Comparison of ENCODE assay signal across 9 mouse cellular contexts in genomic region chr9:50745806-50746205, GRCm38 (mm10). TPM values are rescaled to one million over a fixed set of nuclear protein-coding genes. Genes with fewer than 3 reads are reported as not detected.
DNase-seq lines count a peak whose midpoint lies in the region; ATAC-seq and TF ChIP-seq lines count a peak whose summit lies in the region.
"Had no signal": no experiment of that assay in that cellular context is flagged by ENCODE, and none has a peak within 500 bp of the region (broad histone marks: within the 10 kb centered on the region; RNA-seq: fewer than 3 reads in every experiment).

No protein-coding gene starts in this region.

- no peaks in the 10 kb centered on the region for H3K27me3 ChIP-seq in liver, adult 2 months (ENCODE audit: control insufficient read depth, insufficient read depth, low read length)
- H3K27me3 ChIP-seq in forebrain, postnatal 0 days (ENCODE audit: insufficient read depth, low read length): no peaks in the 10 kb centered on the region
- H3K27me3 ChIP-seq in liver, embryonic 15.5 days: peaks cover 18% of the 10 kb centered on the region
- no peaks in the 10 kb centered on the region for H3K27me3 ChIP-seq in stomach, embryonic 14.5 days (ENCODE audit: control insufficient read depth, insufficient read depth, low read length)

- no peak for TF ChIP-seq CTCF in liver, adult 2 months (IDR thresholded peaks at IDR 0.05; ENCODE audit: low read depth, low read length)
- TF ChIP-seq CTCF in forebrain, postnatal 0 days (IDR thresholded peaks at IDR 0.05; ENCODE audit: low read depth): no peak

- no peaks in the 10 kb centered on the region for H3K36me3 ChIP-seq in liver, adult 2 months (ENCODE audit: control insufficient read depth, insufficient read depth, low read length)
- H3K36me3 ChIP-seq in forebrain, postnatal 0 days (ENCODE audit: insufficient read depth): no peaks in the 10 kb centered on the region
- no peaks in the 10 kb centered on the region for H3K36me3 ChIP-seq in liver, embryonic 15.5 days (replicated peaks)
- H3K36me3 ChIP-seq in stomach, embryonic 14.5 days (ENCODE audit: control insufficient read depth, insufficient read depth, low read length): no peaks in the 10 kb centered on the region

- H3K27ac ChIP-seq in liver, adult 2 months (replicated peaks; ENCODE audit: insufficient read depth, low read depth, low read length): peak overlapping the region; percentile 90
- no peak overlapping the region for H3K27ac ChIP-seq in forebrain, postnatal 0 days (ENCODE audit: low read depth, low read length)
- peak overlapping the region; percentile 76 for H3K27ac ChIP-seq in liver, embryonic 15.5 days (replicated peaks)
- peak overlapping the region; percentile 85 for H3K27ac ChIP-seq in stomach, embryonic 14.5 days (ENCODE audit: low read length)
- H3K27ac ChIP-seq: macrophage had no signal

- peak overlapping the region; percentile 85 for H3K9ac ChIP-seq in liver, adult 2 months (ENCODE audit: low read depth, low read length)
- H3K9ac ChIP-seq in forebrain, postnatal 0 days: peak overlapping the region; percentile 43; the same call in 1 of the 2 replicates
- H3K9ac ChIP-seq in liver, embryonic 15.5 days: no peak overlapping the region
- peak overlapping the region; percentile 50 for H3K9ac ChIP-seq in stomach, embryonic 14.5 days (replicated peaks; ENCODE audit: low read depth, low read length)

- peak overlapping the region; percentile 83 for H3K4me3 ChIP-seq in liver, adult 2 months (ENCODE audit: insufficient read depth, low read depth, low read length)
- H3K4me3 ChIP-seq in forebrain, postnatal 0 days (ENCODE audit: low read depth, low read length): peak overlapping the region; percentile 32
- H3K4me3 ChIP-seq in liver, embryonic 15.5 days (replicated peaks): peak overlapping the region; percentile 48
- H3K4me3 ChIP-seq in stomach, embryonic 14.5 days (ENCODE audit: low read depth, low read length): peak overlapping the region; percentile 49

- WGBS in liver, adult 2 months: 11% methylated on average over 7 of the region's 7 CpGs
- WGBS in forebrain, postnatal 0 days: 19% methylated on average over 7 of the region's 7 CpGs
- WGBS in liver, embryonic 15.5 days (ENCODE audit: insufficient replicate concordance): 32% methylated on average over 7 of the region's 7 CpGs
- 8% methylated on average over 7 of the region's 7 CpGs for WGBS in stomach, embryonic 14.5 days

- H3K79me2 ChIP-seq in liver, adult 2 months (ENCODE audit: control insufficient read depth, insufficient read depth, low read length): peaks cover 3% of the 10 kb centered on the region; the same call in 1 of the 2 replicates

- H3K9me3 ChIP-seq in forebrain, postnatal 0 days (ENCODE audit: low read length): no peaks in the 10 kb centered on the region
- H3K9me3 ChIP-seq in liver, embryonic 15.5 days (replicated peaks): no peaks in the 10 kb centered on the region
- no peaks in the 10 kb centered on the region for H3K9me3 ChIP-seq in stomach, embryonic 14.5 days (ENCODE audit: control insufficient read depth, low read depth, low read length)

- no peak for ATAC-seq in forebrain, postnatal 0 days
- no peak for ATAC-seq in liver, embryonic 15.5 days (ENCODE audit: insufficient read depth)
- peak; percentile 74 for ATAC-seq in stomach, embryonic 14.5 days (ENCODE audit: insufficient number of reproducible peaks, insufficient read depth, low FRiP score, low read depth)
- ATAC-seq in cerebellum, adult (ENCODE audit: insufficient number of reproducible peaks, low FRiP score, low TSS enrichment): no peak

- H3K4me2 ChIP-seq in forebrain, postnatal 0 days (ENCODE audit: low read depth): peak overlapping the region; percentile 53
- H3K4me2 ChIP-seq in liver, embryonic 15.5 days: peak overlapping the region; percentile 50
- H3K4me2 ChIP-seq in stomach, embryonic 14.5 days (replicated peaks; ENCODE audit: low read depth, low read length): peak overlapping the region; percentile 72

- H3K4me1 ChIP-seq in liver, adult 2 months (ENCODE audit: control insufficient read depth, insufficient read depth, low read length): peaks cover 3% of the 10 kb centered on the region; the same call in 1 of the 2 replicates
- H3K4me1 ChIP-seq in forebrain, postnatal 0 days (ENCODE audit: insufficient read depth): no peaks in the 10 kb centered on the region
- H3K4me1 ChIP-seq in liver, embryonic 15.5 days (replicated peaks): no peaks in the 10 kb centered on the region
- H3K4me1 ChIP-seq in stomach, embryonic 14.5 days (ENCODE audit: control insufficient read depth, insufficient read depth, low read length): peaks cover 2% of the 10 kb centered on the region; the same call in 1 of the 2 replicates

- DNase-seq in liver, adult 2 months (ENCODE audit: extremely low read depth, low read depth, low spot score): peak; percentile 87
- DNase-seq in liver: no peak
- DNase-seq in forebrain, postnatal 0 days: no peak
- DNase-seq in right cerebral cortex, adult 2 months (ENCODE audit: low spot score in 2 of 2): no peak
- DNase-seq in adrenal gland, postnatal 4 days (ENCODE audit: low spot score in 2 of 2): no peak

- TF ChIP-seq POLR2A in liver, adult 2 months (IDR thresholded peaks at IDR 0.05; ENCODE audit: extremely low read depth, insufficient read depth, low read length): no peak

RNA-seq across cellular contexts. Expression of gene 2310030G06Rik, which starts 0.5 kb away (rescaled TPM):
- 14.9 and 15.7 TPM in 2 replicates for total RNA-seq in liver, adult 2 months (2014; rRNA removed)
- polyA plus RNA-seq in liver, adult 2 months (2012; rRNA removed): 13.9 and 14.9 TPM in 2 replicates
- total RNA-seq in forebrain, postnatal 0 days (2014; rRNA removed): 1.7 and 2.0 TPM in 2 replicates
- 3.2 and 3.8 TPM in 2 replicates for polyA plus RNA-seq in forebrain, postnatal 0 days (2015; fragmentation: Nextera tagmentation; extraction: Ambion mirVana)
- polyA plus RNA-seq in liver, embryonic 15.5 days (2015; fragmentation: Nextera tagmentation; extraction: Ambion mirVana): 3.9 and 4.1 TPM in 2 replicates
- polyA plus RNA-seq in stomach, embryonic 14.5 days (2014; fragmentation: Nextera tagmentation; extraction: Ambion mirVana): 12.3 and 13.0 TPM in 2 replicates
- 10 to 100 TPM; 11.2 to 11.4 TPM for total RNA-seq in adrenal gland, postnatal 4 days (2021)
- polyA plus RNA-seq: macrophage had no signal

RNA-seq across cellular contexts. Expression of gene Cryab, which starts 5.3 kb away (rescaled TPM):
- 1.3 and 2.4 TPM in 2 replicates for total RNA-seq in liver, adult 2 months (2014; rRNA removed)
- polyA plus RNA-seq in liver, adult 2 months (2012; rRNA removed): 5.5 and 6.6 TPM in 2 replicates
- total RNA-seq in forebrain, postnatal 0 days (2014; rRNA removed): 8.8 and 11.5 TPM in 2 replicates
- 29.9 and 31.2 TPM in 2 replicates for polyA plus RNA-seq in forebrain, postnatal 0 days (2015; fragmentation: Nextera tagmentation; extraction: Ambion mirVana)
- polyA plus RNA-seq in liver, embryonic 15.5 days (2015; fragmentation: Nextera tagmentation; extraction: Ambion mirVana): 9.9 and 15.2 TPM in 2 replicates
- polyA plus RNA-seq in stomach, embryonic 14.5 days (2014; fragmentation: Nextera tagmentation; extraction: Ambion mirVana): 43.7 and 47.9 TPM in 2 replicates
- total RNA-seq in adrenal gland, postnatal 4 days (2021): 10 to 100 TPM; 47.8 to 84.1 TPM

RNA-seq across cellular contexts. Expression of gene Hspb2, which starts 6.3 kb away (rescaled TPM):
- 0.55 TPM in 1 of 2 replicates, not detected in the other for total RNA-seq in liver, adult 2 months (2014; rRNA removed)
- 0.88 and 1.1 TPM in 2 replicates for polyA plus RNA-seq in liver, adult 2 months (2012; rRNA removed)
- 0.23 and 0.52 TPM in 2 replicates for total RNA-seq in forebrain, postnatal 0 days (2014; rRNA removed)
- 0.98 and 2.2 TPM in 2 replicates for polyA plus RNA-seq in forebrain, postnatal 0 days (2015; fragmentation: Nextera tagmentation; extraction: Ambion mirVana)
- polyA plus RNA-seq in liver, embryonic 15.5 days (2015; fragmentation: Nextera tagmentation; extraction: Ambion mirVana): 2.1 and 3.5 TPM in 2 replicates
- 1.5 and 3.2 TPM in 2 replicates for polyA plus RNA-seq in stomach, embryonic 14.5 days (2014; fragmentation: Nextera tagmentation; extraction: Ambion mirVana)
- total RNA-seq in adrenal gland, postnatal 4 days (2021): 1 to 10 TPM; 4.8 to 7.6 TPM
- polyA plus RNA-seq: macrophage had no signal

RNA-seq across cellular contexts. Expression of gene Dixdc1, which starts 6.5 kb away (rescaled TPM):
- 20.3 and 22.8 TPM in 2 replicates for total RNA-seq in liver, adult 2 months (2014; rRNA removed)
- polyA plus RNA-seq in liver, adult 2 months (2012; rRNA removed): 3.7 and 4.6 TPM in 2 replicates
- total RNA-seq in forebrain, postnatal 0 days (2014; rRNA removed): 54.3 and 59.9 TPM in 2 replicates
- 17.1 and 26.8 TPM in 2 replicates for polyA plus RNA-seq in forebrain, postnatal 0 days (2015; fragmentation: Nextera tagmentation; extraction: Ambion mirVana)
- 1.4 and 1.8 TPM in 2 replicates for polyA plus RNA-seq in liver, embryonic 15.5 days (2015; fragmentation: Nextera tagmentation; extraction: Ambion mirVana)
- polyA plus RNA-seq in stomach, embryonic 14.5 days (2014; fragmentation: Nextera tagmentation; extraction: Ambion mirVana): 11.4 and 12.7 TPM in 2 replicates
- 10 to 100 TPM; 16.0 to 19.7 TPM for total RNA-seq in adrenal gland, postnatal 4 days (2021)

RNA-seq across cellular contexts. Expression of gene Fdxacb1, which starts 22.2 kb away (rescaled TPM):
- total RNA-seq in liver, adult 2 months (2014; rRNA removed): 4.2 and 4.7 TPM in 2 replicates
- 2.5 and 2.6 TPM in 2 replicates for polyA plus RNA-seq in liver, adult 2 months (2012; rRNA removed)
- total RNA-seq in forebrain, postnatal 0 days (2014; rRNA removed): 9.6 and 19.1 TPM in 2 replicates
- polyA plus RNA-seq in forebrain, postnatal 0 days (2015; fragmentation: Nextera tagmentation; extraction: Ambion mirVana): 9.3 and 10.4 TPM in 2 replicates
- 8.5 and 10.3 TPM in 2 replicates for polyA plus RNA-seq in liver, embryonic 15.5 days (2015; fragmentation: Nextera tagmentation; extraction: Ambion mirVana)
- 13.7 and 14.0 TPM in 2 replicates for polyA plus RNA-seq in stomach, embryonic 14.5 days (2014; fragmentation: Nextera tagmentation; extraction: Ambion mirVana)
- total RNA-seq in adrenal gland, postnatal 4 days (2021): 1 to 10 TPM; 8.2 to 9.7 TPM

Comparison
In these comparisons a context has a peak if more than half of its experiments do, and no peak if none do; other contexts are left out.
1. H3K4me3 ChIP-seq: peak in every context shown above with its lines; median percentile 83 in liver, adult 2 months; 49 in stomach, embryonic 14.5 days; 48 in liver, embryonic 15.5 days; 32 in forebrain, postnatal 0 days.